Mouse (Mus musculus): ENCODE results near the gene Cdc42se1.

DNA sequence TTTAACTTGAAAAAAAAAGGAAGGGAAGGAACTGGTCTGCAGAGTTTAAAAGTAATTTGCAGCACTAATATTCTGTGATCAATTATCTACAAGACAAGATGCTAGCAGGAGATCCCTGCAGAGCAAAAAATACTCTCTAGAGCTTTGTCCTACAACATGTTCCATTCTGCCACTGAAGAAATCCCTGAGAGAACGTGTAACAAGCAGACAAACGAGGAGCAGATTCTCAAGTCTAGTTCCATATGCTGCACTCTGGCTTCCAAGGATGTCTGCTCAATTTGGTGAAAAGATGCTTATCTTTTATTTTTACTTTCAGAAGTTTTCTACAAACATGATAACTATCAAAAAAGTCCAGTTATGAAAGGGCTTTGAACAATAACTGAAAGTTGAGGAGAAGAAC is 28.0 kb upstream of the Cdc42se1 start:
- no peak for TF ChIP-seq MAX (IDR thresholded peaks at IDR 0.05)
- TF ChIP-seq CTCF (IDR thresholded peaks at IDR 0.05; ENCODE audit: control insufficient read depth, insufficient read depth, insufficient read length) = no peak
- no peak for TF ChIP-seq MYOD1 (IDR thresholded peaks at IDR 0.05; ENCODE audit: control insufficient read depth, insufficient read length, low read depth)
- no peak for TF ChIP-seq FOSL1 (IDR thresholded peaks at IDR 0.05; ENCODE audit: insufficient read depth, low read length, poor library complexity, severe bottlenecking)
- TF ChIP-seq MYOG (IDR thresholded peaks at IDR 0.05; ENCODE audit: control insufficient read depth, extremely low read depth, insufficient read length) = no peak
- no peak for TF ChIP-seq USF1 (IDR thresholded peaks at IDR 0.05; ENCODE audit: low read depth)

Measured in C2C12 (cell line).